Mouse (Mus musculus) common myeloid progenitor, adult 5-6 weeks (primary cell): ENCODE measurements around the gene Fntb. TPM values are rescaled to one million over a fixed set of nuclear protein-coding genes. Genes with fewer than 3 reads are reported as not detected.
A peak's percentile ranks its signal among the peaks of the same experiment; 100 is the strongest.
"Not testable (repeated sequence)": the region's sequence is repeated elsewhere in the genome, so short reads cannot be mapped to it uniquely, and the experiment has no call there.

Experiments used
- ATAC-seq: replicated peaks from 2 replicates; pipeline ENCODE4 v1.8.0; 2016; ENCODE audit warnings: low read depth, mild to moderate bottlenecking, moderate TSS enrichment, inconsistent platforms; ENCODE audit not compliant: poor library complexity, severe bottlenecking
- total RNA-seq: library from RNA; stranded (forward); fragments of 200-1000, 187-1606 nt; gene quantifications from 2 replicates; pipeline ENCODE4 v1.2.3, GENCODE M21; 2017

Fntb gene
- total RNA-seq, 1 experiment from 2014 or later, result 8.7 TPM

DNA sequence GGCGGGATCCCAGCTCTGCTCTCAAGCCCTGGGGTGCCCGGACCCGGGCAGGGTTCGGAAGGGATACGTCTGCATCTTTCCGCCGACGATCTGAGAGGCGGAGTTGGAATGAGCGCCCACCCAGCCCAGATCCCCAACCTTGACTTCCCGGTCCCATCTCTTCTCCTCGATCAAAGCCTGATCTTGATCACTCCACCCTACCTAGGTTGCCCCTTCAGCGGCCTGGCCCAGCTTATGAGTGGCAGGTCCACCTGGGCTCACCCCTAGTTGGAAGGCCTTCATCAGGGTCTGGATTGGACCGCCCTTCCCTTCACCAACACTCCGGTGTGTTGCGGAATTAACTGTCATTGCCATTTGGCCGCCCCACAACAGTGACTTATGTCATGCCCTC, 57.3 kb downstream of the Fntb start, which contains the start of gene Rab15:
Rab15 (minus strand) TSS at position 258 of the 391 bp plus-strand sequence.
- ATAC-seq, result no peak

DNA sequence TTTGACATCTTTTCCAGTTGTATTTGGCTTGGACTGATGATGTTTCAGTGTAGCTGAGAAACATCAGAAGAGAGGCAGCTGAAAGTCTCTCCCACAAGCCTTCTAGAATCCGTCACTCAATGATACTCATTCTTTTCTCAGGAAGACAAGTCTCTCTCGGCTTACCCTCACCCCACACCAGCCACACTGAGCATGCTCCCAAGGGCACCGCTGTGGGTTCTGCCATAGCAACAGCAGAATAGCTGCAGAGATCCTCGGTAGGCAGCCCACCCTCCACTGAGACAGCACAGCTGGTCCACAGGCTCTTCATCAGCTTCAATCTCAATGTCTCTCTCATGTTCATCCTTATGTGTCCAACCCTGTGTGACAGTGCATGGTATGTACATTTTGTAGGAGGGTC, 59.9 kb downstream of the Fntb start:
- ATAC-seq, result no peak

DNA sequence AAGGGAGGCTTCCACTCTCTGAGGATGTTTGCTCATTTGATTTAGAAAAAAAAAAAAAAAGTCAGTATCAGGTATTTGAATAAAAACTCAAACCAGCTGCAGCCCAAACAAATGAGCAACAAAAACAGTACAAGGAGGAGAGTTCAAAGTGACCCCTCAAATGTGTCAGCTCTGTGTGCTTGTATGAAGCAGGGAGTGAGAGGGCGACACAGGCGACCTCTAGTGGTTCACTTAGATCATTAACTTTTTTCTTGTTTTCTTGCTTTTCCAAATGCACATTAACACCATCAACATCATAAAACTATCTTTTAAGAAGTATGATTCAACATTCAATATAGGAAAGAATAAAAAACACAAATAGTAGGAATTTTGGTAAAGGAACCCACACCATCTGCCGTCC, 67.3 kb downstream of the Fntb start:
- no peak for ATAC-seq

DNA sequence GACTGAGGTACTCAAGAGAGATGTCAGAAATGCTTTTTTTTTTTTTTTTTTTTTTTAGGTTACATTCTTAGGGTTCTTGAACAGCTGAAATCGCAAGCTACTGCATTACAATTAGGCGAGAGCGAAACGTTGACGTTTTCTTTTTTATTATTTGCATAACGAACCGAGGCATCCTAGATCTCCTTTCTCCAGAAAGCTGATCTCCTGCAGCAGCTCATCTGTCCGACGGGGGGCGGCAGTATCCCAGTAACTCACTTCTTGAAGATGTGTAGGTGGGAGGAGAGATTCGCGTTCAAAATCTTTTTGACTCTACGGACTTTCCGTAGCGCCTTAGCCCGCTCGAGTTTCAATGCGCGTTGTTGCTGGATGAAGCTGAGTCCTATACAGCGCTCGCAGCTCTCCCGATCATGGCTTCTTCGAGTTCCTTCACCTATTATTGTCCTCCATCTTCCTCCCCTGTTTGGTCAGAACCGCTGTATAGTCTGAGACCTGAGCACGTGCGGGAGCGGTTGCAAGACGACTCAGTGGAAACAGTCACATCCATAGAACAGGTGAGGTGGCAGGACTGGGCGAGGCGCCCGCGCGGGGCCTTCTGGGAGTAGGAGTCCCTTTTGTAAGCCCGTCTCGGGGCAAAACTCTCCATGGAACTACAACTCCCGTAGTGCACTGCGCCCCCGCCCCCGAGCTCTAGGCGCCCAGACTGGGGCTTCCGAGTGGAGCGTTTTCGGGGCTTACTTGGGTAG, 71.9 kb downstream of the Fntb start:
- peak; percentile 97 for ATAC-seq

DNA sequence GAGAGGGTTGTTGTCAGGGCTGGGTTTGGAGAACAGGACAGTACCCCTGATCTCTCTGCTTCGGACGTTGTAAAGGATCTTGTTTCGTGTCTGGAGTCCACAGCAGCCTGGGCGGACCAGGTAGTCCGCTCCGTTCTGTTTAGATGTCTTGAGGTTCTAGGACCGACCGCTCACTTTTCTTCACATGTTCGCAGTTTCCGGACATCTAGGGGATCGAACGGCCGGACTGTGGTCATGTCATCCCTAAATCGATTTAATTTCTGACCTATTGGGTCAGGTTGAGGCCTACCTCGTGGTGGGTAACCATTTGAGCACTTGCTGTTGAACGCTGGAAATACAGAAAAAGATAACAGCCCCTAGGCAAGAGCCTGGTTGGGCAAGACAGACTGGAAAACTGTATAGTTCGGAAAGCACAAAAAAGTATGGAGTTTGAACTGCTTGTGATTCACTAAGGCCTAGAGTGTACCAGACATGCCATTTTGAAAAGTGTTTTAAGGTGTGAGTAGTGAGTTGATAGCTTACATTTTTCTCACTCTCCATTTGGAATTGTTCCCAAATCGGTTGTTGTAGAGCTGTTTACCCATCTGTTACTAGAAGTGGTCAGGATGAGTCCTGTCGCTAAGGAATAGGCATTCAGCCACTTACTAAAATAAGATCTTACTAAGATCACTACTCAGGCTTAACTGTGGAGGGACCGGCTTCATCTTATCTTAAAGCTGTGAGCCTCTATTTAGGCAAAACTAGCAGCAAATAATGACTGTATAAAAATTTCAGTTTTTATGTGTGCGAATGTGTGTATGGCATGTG, 72.7 kb downstream of the Fntb start:
- ATAC-seq, result 0 out of 2 replicates have a peak, but pooled peaks have one; percentile 3

DNA sequence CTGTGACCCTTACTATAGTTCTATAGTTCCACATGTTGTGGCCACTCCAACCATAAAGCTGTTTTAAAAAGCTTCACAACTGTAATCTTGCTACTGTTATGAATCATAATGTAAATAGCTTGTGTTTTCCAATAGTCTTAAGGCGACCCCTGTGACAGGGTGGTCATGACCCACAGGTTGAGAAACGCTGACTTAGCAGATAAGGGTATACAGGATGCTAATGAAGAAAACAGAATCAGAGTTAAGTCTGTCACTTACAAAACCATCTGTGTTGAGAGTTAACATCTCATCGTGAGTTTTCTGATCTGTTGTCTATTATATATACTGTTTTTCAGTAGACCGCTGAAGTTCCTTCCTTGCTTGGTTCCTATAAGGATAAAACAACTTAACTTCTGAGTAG, 73.9 kb downstream of the Fntb start:
- no peak for ATAC-seq

DNA sequence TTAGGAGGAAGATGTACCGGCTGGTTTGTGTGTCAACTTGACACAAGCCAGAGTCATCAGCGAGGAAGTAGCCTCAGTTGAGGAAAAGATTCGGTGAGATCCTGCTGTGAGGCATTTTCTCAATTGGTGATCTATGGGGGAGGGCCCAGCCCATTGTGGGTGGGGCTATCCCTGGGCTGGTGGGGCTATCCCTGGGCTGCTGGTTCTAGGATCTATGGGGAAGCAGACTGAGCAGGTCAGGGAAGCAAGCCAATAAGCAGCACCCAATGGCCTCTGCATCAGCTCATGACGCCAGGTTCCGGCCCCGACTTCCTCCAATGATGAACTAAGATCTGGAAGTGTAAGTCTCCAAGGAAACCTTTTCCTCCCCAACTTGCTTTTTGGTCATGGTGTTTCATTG, 74.7 kb downstream of the Fntb start:
- ATAC-seq, result no peak

DNA sequence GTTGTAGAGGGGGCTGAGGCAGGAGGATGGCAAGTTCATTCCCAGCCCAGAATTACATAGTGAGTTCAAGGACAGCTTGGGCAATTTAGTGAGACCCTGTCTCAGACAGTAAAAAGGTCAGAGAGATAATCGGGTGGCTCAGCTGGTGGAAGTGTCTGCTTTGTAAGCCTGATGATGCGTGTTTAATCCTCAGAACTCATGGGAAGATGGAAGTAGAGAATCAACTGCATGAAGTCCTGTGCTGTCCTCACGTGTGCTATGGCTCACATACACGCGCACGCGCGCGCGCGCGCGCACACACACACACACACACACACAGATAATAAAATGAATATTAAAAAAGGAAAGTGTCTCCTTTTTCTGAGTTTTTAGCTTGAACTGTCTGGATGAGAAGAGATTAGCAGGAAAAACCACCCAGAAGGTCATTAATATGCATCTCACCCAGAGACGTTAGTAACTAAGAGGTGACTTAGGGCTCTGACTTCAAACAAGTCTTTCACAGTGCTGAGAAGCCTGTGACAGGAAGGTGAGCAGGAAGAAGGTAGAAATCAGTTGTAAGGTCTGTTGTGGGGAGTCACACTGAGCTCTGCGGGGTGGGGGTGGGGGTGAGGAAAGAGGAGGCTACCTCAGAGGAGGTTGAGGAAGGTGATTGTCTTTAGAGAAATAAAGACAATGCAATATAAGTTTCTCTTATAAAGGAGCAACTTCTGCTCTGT, 79.1 kb downstream of the Fntb start:
- no peak for ATAC-seq

DNA sequence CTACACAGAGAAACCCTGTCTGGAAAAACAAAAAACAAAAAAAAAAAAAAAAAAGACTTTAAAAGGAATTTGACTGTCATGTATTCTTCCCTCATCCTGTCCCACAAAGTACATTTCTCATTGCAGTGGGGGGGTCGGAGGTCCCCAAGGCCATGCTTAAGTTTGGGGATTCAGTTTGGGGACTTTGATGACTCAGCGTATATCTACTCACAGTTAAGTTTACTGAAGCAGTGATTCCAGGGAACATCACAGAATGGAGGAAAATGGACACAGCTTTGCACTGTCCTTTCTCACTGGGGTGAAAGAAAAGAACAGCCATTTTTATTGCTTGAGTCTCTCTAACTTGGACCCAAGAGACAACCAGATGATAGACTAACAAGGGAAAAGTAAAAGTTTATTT, 87.0 kb downstream of the Fntb start:
- no peak for ATAC-seq

DNA sequence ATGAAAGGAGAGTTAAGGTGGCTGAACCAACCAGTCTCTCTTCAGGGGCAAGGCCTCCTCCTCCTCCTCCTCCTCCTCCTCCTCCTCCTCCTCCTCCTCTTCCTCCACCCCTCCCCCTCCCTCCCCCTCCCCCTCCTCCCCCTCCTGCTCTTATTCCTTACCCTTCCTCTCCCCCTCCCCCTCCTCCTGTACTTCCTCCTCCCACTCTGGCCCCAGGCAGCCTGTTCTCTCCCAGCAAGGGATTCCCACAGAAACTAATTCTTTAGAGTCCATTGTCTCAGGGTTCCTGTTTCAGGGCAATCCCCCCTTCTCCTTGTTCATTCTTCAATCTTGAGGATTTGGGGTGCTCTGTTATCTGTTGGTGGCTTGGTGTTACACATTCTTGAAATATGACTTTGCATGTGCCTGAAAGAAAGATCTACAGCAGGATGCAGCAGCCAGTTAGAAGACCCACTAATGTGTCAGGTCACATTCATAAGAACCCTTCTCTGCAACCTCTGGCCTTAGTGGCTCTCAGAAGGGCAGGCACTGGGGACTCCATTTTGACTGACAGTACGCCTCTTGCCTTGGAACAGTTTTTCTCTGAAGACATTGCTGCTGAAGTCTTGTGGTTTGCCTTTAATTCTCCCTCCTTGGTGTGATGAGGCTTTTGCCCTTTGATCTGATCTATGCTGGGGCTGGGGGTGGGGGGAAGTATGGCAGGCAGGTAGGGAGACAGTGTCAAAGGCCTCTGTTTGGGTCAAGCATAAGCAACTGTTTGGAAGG, 88.2 kb downstream of the Fntb start:
- 0 out of 2 replicates have a peak, but pooled peaks have one; percentile 8 for ATAC-seq

DNA sequence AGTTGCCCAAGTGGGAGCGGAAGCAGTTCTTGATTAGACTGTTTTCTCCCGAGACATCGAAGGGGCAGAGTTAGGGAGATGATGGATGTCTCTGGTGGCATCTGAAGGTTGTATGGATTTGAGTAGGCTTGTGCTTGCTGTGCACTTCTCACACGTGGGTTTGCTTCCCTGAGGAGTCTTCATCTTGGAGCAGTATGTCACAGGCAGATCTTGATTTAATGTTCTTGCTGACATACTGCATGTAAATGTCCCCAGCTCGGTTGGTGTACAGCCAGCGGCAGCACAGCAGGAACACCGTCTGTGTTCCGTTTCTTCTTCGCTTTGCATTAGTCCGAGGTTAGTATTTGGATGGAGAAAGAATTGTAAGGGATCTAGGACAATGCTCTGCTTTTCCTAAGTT, 91.7 kb downstream of the Fntb start:
- no peak for ATAC-seq

DNA sequence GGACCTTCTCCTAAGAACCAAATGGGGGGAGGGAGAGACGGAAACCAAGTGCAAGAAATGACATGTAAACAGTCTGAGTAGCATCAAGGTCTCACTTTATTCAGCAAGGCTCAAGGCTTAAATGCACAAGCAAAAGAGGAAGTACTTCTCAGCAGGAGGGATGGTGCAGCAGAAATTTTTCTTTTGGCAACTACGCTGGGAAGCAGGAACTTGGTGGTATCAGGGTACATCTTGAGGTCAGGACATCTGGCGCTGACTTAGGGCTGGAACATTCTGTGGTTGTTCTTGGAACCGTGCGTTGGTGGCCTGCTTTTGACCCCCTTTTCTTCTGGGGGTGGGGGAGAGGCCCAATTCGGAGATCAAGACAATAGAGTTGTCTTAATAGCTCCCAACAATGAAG, 93.4 kb downstream of the Fntb start:
- ATAC-seq, result not testable (repeated sequence)

DNA sequence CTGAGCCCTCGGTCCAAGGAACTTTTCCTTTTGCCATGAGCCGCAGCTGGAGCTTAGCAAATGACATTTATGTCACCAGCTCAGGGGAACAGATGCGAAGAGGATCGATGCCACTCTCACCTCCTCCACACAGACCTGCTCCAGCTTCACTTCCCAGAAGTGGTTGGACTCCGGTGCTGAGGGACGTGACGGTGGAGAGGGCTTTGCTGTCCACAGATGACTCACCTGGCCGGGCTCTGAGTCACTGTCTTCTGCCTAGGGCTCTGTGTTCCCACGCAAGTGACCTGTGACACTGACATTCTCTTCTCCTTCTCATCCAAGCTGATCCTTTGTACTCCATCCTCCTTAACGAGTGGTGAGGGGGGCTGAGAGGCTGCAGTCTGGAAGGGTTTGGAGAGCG, 98.3 kb downstream of the Fntb start:
- no peak for ATAC-seq

DNA sequence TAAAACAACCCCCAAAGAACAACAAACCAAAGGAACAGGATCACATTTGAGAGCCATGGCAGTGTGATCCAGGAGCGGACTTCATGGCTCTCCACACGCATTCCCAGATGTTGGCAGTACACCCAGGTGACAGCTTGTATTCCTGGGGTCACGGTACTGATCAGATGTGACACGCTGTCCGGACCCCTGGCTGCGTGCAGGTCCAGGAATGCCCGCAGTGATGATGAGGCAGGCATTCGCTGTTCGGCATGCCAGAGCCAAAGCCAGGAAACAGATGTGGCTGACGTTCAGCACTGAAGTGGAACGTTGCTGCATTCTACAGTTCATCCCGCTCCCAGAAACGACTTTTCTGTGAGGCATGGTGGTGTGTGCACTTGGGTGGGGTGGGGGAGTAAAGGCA, 99.9 kb downstream of the Fntb start:
- no peak for ATAC-seq

DNA sequence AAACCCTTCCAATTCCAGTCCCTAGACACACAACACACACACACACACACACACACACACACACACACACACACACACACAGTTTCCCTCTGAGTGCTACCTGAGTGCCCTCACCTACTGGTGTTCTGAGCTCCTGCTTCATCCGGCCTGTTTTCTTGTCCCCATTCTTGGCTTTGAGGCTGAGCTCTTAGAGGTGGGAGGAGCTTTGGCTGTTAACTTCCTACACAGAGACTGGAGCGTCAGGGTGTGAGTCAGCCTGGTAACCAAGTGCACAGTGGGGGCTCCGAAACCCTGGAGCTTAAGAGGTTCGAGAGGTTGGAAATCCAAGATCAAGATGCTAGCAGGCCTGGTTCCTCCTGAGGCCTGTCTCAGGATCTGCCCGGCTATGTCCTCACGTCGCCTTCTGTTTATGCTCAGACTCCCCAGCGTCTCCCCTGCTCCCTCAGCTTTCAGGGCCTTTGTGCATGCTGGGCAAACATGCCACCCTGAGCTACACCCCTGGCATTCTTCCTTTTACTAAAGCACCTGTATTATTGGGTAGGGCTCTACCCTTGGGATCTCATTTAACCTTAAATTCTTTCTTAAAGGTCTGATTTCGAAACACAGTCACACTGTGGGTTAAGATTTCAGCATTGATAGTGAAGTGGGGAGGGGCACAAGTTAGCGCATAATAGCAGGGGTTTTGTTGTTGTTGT, 102.3 kb downstream of the Fntb start:
- no peak for ATAC-seq

DNA sequence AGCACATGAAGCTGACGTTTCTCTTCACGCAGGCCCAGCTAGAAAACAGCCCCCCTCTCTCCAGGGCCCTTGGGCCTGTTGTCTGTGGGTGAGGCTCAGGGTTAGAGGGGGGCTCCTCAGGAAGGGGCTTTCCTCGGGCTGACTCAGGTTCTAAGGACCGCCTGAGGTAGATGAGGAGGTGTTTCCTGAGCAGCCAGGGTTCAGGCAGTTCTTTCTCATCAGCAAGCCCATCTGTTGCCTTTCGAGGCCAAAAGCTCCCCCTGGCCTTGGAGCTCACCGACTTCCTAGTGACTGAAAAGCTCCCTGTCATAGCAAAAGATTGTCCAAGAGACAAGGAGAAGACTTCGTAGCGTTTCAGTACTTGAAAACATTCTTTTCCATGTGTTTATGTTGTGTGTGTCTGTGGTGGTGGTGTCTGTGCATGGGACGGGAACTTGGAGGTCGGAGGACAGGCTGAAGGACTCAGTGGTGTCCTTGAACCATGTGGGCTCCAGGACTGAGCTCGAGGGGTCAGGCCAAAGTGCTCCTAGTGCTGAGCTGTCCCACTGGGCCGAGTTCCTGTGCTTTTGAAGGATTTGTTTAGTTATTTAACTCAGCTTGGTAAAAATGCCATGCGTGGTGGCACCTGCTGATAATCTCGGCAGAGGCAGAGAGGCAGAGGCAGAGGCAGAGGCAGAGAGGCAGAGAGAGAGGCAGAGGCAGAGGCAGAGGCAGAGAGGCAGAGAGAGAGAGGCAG, 103.2 kb downstream of the Fntb start:
- no peak for ATAC-seq

DNA sequence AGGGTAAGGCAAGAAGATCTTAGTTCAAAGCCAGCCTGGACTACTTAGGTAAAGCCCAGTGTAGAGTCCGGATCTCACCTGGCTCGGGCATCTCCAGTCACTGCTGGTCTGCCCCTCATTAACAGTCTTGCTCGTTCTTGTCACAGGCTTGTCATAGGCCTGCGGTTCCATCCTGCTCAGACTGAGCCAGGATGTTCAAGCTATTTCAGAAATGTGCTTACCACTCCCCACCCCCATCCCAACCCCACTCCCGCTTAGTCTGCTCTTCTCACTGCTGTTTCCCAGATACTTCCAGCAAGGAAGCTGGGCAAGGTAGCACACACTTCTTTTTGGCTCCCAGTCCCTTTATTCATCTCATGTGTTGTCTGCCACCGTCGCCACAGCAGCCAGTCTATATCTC, 104.2 kb downstream of the Fntb start:
- no peak for ATAC-seq

DNA sequence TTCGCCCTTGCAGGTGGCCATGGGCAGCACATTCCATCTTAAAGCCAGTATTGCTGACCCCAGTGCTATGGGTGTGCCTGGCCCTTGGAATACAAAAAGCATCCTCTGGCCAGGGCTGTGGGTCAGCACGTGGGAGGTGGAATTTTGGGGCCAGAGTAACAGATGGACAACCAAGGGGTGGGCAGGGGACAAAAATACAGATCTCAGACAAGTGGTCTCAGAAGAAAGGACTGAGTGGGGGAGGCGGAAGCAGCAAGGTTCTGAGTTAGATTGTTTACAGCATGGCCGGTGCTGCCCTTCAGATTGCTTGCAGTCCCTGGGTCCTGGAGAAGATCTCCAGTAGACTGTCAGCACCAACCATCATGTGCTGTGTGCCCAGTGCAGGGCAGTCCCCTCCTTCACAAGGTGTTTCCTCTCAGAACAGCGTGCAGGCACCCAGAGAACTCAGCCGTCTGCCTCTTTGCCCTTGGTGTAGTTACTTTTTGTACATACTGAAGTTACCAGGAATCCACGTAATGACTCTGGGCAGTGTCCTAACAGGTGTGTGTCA, 107.5 kb downstream of the Fntb start:
- no peak for ATAC-seq

DNA sequence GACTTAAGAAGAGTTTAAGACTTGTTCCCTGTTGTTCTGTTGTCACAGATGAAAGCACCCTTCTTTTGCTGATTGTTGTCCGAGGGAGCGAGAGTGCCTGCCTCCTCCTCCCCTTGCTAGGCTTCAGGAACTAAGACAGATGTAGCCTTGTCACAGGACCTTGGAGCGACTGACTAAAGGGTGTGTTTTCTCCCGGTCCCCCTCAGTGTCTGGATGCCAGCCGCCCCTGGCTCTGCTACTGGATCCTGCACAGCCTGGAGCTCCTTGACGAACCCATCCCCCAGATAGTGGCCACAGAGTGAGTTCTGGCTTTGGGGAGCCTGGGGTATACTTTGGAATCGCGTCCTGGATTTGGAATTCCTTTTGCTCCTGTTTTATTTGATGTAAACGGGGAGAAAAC, 109.4 kb downstream of the Fntb start:
- ATAC-seq, result no peak
